Mouse (Mus musculus) midbrain, embryonic 14.5 days (tissue): Measurements from ENCODE around the gene Sergef. TPM values are rescaled to one million over a fixed set of nuclear protein-coding genes. Genes with fewer than 3 reads are reported as not detected.
A peak's percentile ranks its signal among the peaks of the same experiment; 100 is the strongest.

Experiments
- ATAC-seq: fragments of 200-750 bp; cut with Nextera tagmentation; 2 replicates; pipeline ENCODE4 v1.8.0; 2017; ENCODE audit warnings: moderate number of reproducible peaks, moderate library complexity; ENCODE audit not compliant: low FRiP score, low TSS enrichment
- DNase-seq: peaks from one replicate; pipeline ENCODE4 v3.0.0-alpha.2; 2015
- H3K27ac ChIP-seq: fragments of 300-500 bp; sonication (generic); replicated peaks from 2 replicates; pipeline ENCODE4 v1.5.1; 2014; ENCODE audit warnings: mild to moderate bottlenecking, low read depth, low read length, moderate library complexity
- H3K27me3 ChIP-seq: fragments of 300-500 bp; sonication (generic); 2 replicates; pipeline ENCODE4 v1.6.1; 2014; ENCODE audit warnings: low read length, control low read depth, mixed read lengths; ENCODE audit not compliant: control insufficient read depth, insufficient read depth
- H3K36me3 ChIP-seq: fragments of 300-500 bp; sonication (generic); 2 replicates; pipeline ENCODE4 v1.6.1; 2014; ENCODE audit warnings: low read length, control low read depth; ENCODE audit not compliant: control insufficient read depth, insufficient read depth
- H3K4me1 ChIP-seq: fragments of 300-500 bp; sonication (generic); 2 replicates; pipeline ENCODE4 v1.6.1; 2014; ENCODE audit warnings: mild to moderate bottlenecking, antibody characterized with exemption, low read length, control low read depth; ENCODE audit not compliant: control insufficient read depth, insufficient read depth
- H3K4me2 ChIP-seq: fragments of 300-500 bp; sonication (generic); 2 replicates; pipeline ENCODE4 v1.6.1; 2014; ENCODE audit warnings: mild to moderate bottlenecking, low read length, moderate library complexity
- H3K4me3 ChIP-seq: fragments of 300-500 bp; sonication (generic); replicated peaks from 2 replicates; pipeline ENCODE4 v1.5.1; 2014; ENCODE audit warnings: low read depth, low read length
- H3K9ac ChIP-seq: fragments of 300-500 bp; sonication (generic); replicated peaks from 2 replicates; pipeline ENCODE4 v1.6.1; 2014; ENCODE audit warnings: mild to moderate bottlenecking, low read length, moderate library complexity
- H3K9me3 ChIP-seq: fragments of 300-500 bp; sonication (generic); 2 replicates; pipeline ENCODE4 v1.6.1; 2016; ENCODE audit warnings: low read length, control low read depth, mixed read lengths; ENCODE audit not compliant: control insufficient read depth
- WGBS: fragments of 180-500 bp; shearing (Covaris S2); extraction: QIAGEN DNeasy Blood & Tissue Kit; methylation state at CpG from one replicate; pipeline ENCODE4 v1.1.7; 2014; 5-methylcytosine and 5-hydroxymethylcytosine counted together
- polyA plus RNA-seq: library from polyadenylated mRNA; unstranded; fragments of >200 nt; fragmentation: Nextera tagmentation; extraction: Ambion mirVana; gene quantifications from 2 replicates; pipeline ENCODE4 v1.2.1, GENCODE M21; 2014

Sergef gene
- polyA plus RNA-seq, 1 experiment from 2014 or later, result 31.1 TPM

- 71% methylated on average over 10 of the region's 10 CpGs for WGBS
- no peak for DNase-seq
Observed at GRCm38 (mm10) chr7:46483050-46483449, 156.6 kb downstream of the Sergef start.

GRCm38 (mm10) chr7:46482099-46482531 lies 157.5 kb downstream of the Sergef start:
- WGBS, result 65% methylated on average over 2 of the region's 2 CpGs
- Histone ChIP-seq H3K9me3 (no peaks in the 10 kb centered on the region), H3K9ac (no peak overlapping the region), H3K4me2 (no peak overlapping the region), H3K27me3 (no peaks in the 10 kb centered on the region), H3K36me3 (no peaks in the 10 kb centered on the region), H3K4me1 (peaks cover 7% of the 10 kb centered on the region; the same call in 1 of the 2 replicates), H3K27ac (no peak overlapping the region), H3K4me3 (no peak overlapping the region)
- ATAC-seq (no peak), DNase-seq (no peak)

More at GRCm38 (mm10) chr7:46483050-46483449, 156.6 kb downstream of the Sergef start:
- no peak overlapping the region for H3K4me2 ChIP-seq
- ATAC-seq, result no peak
- no peak overlapping the region for H3K4me3 ChIP-seq
- peak overlapping the region; percentile 13; the same call in 1 of the 2 replicates for H3K27ac ChIP-seq
- no peaks in the 10 kb centered on the region for H3K9me3 ChIP-seq
- H3K36me3 ChIP-seq, result no peaks in the 10 kb centered on the region
- H3K27me3 ChIP-seq, result no peaks in the 10 kb centered on the region
- H3K4me1 ChIP-seq, result peaks cover 7% of the 10 kb centered on the region; the same call in 1 of the 2 replicates
- H3K9ac ChIP-seq, result no peak overlapping the region

- WGBS, result 75% methylated on average over 6 of the region's 6 CpGs
- Histone ChIP-seq H3K4me1 (peaks cover 7% of the 10 kb centered on the region; the same call in 1 of the 2 replicates), H3K9ac (no peak overlapping the region), H3K4me2 (no peak overlapping the region), H3K27ac (no peak overlapping the region), H3K27me3 (no peaks in the 10 kb centered on the region), H3K36me3 (no peaks in the 10 kb centered on the region), H3K4me3 (no peak overlapping the region), H3K9me3 (no peaks in the 10 kb centered on the region)
- ATAC-seq (no peak), DNase-seq (no peak)
Observed at GRCm38 (mm10) chr7:46479793-46480192, 159.8 kb downstream of the Sergef start.

- H3K9ac ChIP-seq, result no peak overlapping the region
- H3K27ac ChIP-seq, result no peak overlapping the region
- no peak overlapping the region for H3K4me3 ChIP-seq
- WGBS, result 93% methylated on average over 3 of the region's 3 CpGs
- H3K36me3 ChIP-seq, result no peaks in the 10 kb centered on the region
- H3K27me3 ChIP-seq, result no peaks in the 10 kb centered on the region
- DNase-seq, result no peak
- H3K4me2 ChIP-seq, result no peak overlapping the region
- no peak for ATAC-seq
- H3K9me3 ChIP-seq, result no peaks in the 10 kb centered on the region
- 0 out of 2 replicates have a peak, but pooled peaks cover 7% of the 10 kb centered on the region for H3K4me1 ChIP-seq
Observed at GRCm38 (mm10) chr7:46477456-46477855, 162.2 kb downstream of the Sergef start.

- Histone ChIP-seq H3K27me3 (no peaks in the 10 kb centered on the region), H3K4me2 (no peak overlapping the region), H3K9ac (no peak overlapping the region), H3K4me3 (no peak overlapping the region), H3K36me3 (no peaks in the 10 kb centered on the region), H3K4me1 (0 out of 2 replicates have a peak, but pooled peaks cover 7% of the 10 kb centered on the region), H3K9me3 (no peaks in the 10 kb centered on the region), H3K27ac (no peak overlapping the region)
- 84% methylated on average over 5 of the region's 5 CpGs for WGBS
- no peak for ATAC-seq
- DNase-seq, result no peak
Observed at GRCm38 (mm10) chr7:46475464-46475863, 164.1 kb downstream of the Sergef start.

GRCm38 (mm10) chr7:46473141-46473540 lies 166.5 kb downstream of the Sergef start:
- DNase-seq (peak; percentile 32), ATAC-seq (no peak)
- Histone ChIP-seq H3K4me1 (0 out of 2 replicates have a peak, but pooled peaks cover 7% of the 10 kb centered on the region), H3K4me3 (no peak overlapping the region), H3K9ac (peak overlapping the region; percentile 21; the same call in 1 of the 2 replicates), H3K9me3 (no peaks in the 10 kb centered on the region), H3K27ac (no peak overlapping the region; the same call in 1 of the 2 replicates), H3K4me2 (no peak overlapping the region), H3K27me3 (no peaks in the 10 kb centered on the region), H3K36me3 (no peaks in the 10 kb centered on the region)
- WGBS, result 11% methylated on average over 9 of the region's 9 CpGs

- H3K9ac ChIP-seq, result no peak overlapping the region
- no peak overlapping the region for H3K4me3 ChIP-seq
- H3K27ac ChIP-seq, result no peak overlapping the region
- no peaks in the 10 kb centered on the region for H3K27me3 ChIP-seq
- DNase-seq, result no peak
- H3K9me3 ChIP-seq, result no peaks in the 10 kb centered on the region
- no peak overlapping the region for H3K4me2 ChIP-seq
- H3K36me3 ChIP-seq, result no peaks in the 10 kb centered on the region
- ATAC-seq, result no peak
- WGBS, result 79% methylated on average over 7 of the region's 7 CpGs
- 0 out of 2 replicates have a peak, but pooled peaks cover 10% of the 10 kb centered on the region for H3K4me1 ChIP-seq
Observed at GRCm38 (mm10) chr7:46471054-46471737, 168.4 kb downstream of the Sergef start.

GRCm38 (mm10) chr7:46469542-46469941 lies 170.1 kb downstream of the Sergef start:
- DNase-seq (no peak), ATAC-seq (no peak)
- H3K27ac ChIP-seq, result no peak overlapping the region
- H3K27me3 ChIP-seq, result no peaks in the 10 kb centered on the region
- WGBS, result 98% methylated on average over 3 of the region's 3 CpGs
- H3K4me3 ChIP-seq, result no peak overlapping the region
- H3K9ac ChIP-seq, result no peak overlapping the region
- H3K9me3 ChIP-seq, result no peaks in the 10 kb centered on the region
- H3K36me3 ChIP-seq, result no peaks in the 10 kb centered on the region
- no peak overlapping the region for H3K4me2 ChIP-seq
- H3K4me1 ChIP-seq, result 0 out of 2 replicates have a peak, but pooled peaks cover 10% of the 10 kb centered on the region
